Mouse (Mus musculus): ENCODE measurements at regions not wholly inside any gene's neighbourhood (a gene's known extent, or its start where the extent isn't known, plus 50 kb on each side); places are given as distances from the start of the nearest gene placed in this dataset.
"Not testable (repeated sequence)": the region's sequence is repeated elsewhere in the genome, so short reads cannot be mapped to it uniquely, and the experiment has no call there.

DNA sequence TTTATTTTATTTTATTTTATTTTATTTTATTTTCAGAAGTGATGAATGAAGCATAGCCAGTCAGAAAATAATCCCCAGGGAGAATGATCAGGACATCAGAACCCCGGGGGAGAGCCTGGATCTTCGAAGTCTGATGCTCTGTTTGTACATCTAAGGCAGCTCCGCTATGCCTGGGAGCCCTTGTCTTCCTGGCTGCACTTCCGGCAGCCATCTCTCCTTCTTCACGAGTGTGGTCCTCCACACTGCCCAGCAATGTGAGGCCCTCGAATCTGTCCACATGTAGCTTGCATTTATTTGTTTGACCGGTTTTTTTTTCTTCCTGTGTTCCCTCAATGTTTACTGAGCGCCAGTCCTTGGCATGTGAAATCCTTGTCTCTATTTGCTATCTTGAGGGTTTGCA, 95.9 kb downstream of the Vcpkmt start:
- DNase-seq (ENCODE audit: low read depth, low spot score): no peak

DNA sequence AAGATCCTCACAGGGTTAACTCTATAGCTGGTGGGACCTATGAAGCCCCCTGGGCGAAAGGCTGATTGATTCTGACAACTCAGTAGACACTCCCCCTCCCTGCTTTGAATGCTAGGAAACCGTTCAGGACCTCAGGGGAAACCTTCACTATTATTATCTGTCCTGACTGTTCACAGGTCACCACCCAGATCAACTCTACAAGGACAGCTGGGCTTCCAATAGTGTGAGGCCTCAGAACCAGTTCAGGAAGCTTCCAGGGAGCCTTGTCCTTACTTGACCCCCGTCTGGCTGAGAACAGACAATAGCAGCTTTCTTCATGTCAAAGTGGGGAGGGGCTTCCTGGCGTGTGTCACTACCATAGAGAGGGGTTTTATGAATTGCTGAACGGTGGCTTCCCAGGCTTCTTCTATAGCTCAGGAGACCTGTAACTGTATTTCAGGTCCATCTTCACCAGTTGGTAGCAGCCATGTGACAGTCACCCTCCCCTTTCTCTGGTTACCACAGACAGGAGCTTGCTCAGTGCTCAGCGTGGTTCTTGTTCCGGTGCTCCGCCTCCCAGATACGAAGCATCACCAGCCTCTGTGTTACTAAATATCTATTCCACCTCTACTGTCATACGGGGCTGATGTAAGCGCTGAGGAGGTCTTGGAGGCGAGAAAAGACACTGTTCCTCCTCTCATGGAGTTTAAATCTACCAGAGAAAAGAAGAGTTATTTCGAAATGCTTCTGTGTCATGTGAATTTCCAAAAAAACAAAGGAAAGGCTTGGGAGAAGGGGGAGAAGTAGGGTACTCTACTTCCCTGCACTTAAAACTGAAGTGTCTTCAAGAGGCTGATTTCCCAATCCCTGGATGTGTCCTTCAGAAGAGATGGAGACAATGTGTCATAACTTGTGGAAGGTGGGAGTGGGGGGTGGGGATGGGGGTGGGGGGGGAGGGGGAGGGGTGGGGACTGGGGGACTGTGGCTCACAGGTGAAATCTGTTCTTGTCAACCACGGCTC, 96.9 kb downstream of the Vcpkmt start:
- DNase-seq (ENCODE audit: low read depth, low spot score): no peak

- DNase-seq (ENCODE audit: low read depth, low spot score): no peak
These were observed 101.4 kb downstream of the Vcpkmt start for GRCm38 (mm10) chr12:69481420-69481819.

GRCm38 (mm10) chr12:69476631-69477091, 104.4 kb upstream of the Gm9887 start:
- no peak for DNase-seq (ENCODE audit: low read depth, low spot score)

DNA sequence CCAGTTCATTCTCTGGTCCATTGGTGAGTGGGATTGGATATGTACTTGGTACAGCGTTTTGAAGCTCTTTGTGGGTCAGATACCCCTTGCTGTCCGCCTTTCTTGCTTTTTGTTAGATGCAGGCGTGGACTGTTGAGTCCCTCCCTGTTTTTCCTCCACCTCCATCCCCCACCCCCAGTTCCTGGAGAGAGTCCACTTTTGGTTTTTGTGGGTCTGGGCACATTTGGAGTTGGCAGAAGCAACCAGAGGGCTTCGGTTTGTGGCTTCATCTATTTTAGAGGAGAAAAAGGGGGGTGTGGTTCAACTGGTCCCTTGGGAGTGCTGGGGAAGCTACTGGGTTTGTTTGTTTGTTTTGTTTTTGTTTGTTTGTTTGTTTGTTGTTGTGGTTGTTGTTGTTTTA, 103.9 kb upstream of the Gm9887 start:
- DNase-seq (ENCODE audit: low read depth, low spot score): no peak

- DNase-seq (ENCODE audit: low read depth, low spot score): no peak
These were observed 102.8 kb upstream of the Gm9887 start for GRCm38 (mm10) chr12:69474916-69475661.

- DNase-seq (ENCODE audit: low read depth, low spot score): no peak
These were observed 102.1 kb upstream of the Gm9887 start for GRCm38 (mm10) chr12:69474141-69474915.

DNA sequence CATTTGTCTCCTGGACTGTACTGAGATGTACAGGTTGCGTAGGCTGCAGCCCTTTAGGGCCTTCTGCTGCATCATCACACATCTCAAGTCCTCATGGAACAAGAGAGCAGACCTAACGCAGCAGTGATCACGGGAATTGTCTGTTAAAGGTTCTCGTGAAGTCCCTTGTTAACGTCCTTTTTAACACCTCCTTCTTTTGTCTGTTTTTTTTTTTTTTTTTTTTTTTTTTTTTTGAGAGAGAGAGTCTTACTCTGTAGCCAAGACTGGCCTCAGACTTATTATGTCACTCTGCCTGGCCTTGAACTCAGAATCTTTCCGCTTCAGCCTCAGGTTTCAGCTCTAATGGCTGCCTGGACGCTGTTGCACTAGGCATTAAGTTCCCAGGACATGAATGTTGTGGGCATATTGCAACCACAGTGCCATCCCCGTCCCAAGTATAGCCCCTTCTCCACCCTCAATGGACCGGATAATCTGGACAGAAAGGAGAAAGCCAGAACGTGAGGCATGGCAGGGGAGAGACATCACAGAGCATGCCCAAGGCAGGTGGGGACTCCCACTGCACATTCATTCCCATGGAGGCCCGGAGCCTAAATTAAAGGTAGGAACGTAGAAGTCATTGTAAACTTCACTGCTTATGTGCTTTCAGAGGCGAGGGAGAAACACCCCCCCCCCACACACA, 101.3 kb upstream of the Gm9887 start:
- no peak for DNase-seq (ENCODE audit: low read depth, low spot score)

DNA sequence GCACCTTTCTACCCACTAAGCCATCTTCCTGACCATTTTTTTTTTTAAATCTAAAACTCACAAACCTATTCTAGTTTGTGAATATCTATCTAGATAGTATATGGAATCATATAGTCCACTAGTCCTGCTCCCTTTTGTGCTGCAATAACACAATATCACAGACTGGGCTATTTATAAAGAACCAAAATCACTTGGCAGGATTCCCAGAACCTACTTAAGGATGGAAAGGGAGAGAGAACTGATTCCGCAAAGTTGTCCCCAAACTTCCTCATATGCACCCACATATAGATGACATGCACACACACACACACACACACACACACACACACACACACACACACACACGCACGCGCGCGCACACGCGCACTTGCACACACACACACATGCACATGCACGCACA, 100.7 kb upstream of the Gm9887 start:
- DNase-seq (ENCODE audit: low read depth, low spot score): no peak

GRCm38 (mm10) chr12:69471876-69472275, 99.6 kb upstream of the Gm9887 start:
- no peak for DNase-seq (ENCODE audit: low read depth, low spot score)

- DNase-seq (ENCODE audit: low read depth, low spot score): no peak
These were observed 96.7 kb upstream of the Gm9887 start for GRCm38 (mm10) chr12:69469004-69469403.

DNA sequence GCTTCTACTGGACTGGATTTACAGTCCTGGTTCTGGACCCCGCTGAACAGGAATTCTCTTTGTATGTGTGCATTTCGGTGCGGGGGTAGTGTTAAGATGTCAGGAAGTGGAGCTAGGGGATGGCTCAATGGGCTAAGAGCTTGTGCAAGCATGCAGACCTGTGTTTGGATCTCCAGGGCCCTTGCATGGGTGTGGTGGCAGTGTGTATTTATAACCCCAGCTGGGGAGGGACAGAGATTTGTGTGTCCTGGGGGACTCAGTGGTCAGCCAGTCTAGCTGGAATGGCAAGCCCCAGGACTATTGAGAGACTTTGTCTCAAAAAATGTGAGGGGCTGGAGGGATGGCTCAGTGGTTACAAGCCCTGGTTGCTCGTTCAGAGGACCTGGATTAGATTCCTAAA, 95.1 kb upstream of the Gm9887 start:
- DNase-seq (ENCODE audit: low read depth, low spot score): no peak

DNA sequence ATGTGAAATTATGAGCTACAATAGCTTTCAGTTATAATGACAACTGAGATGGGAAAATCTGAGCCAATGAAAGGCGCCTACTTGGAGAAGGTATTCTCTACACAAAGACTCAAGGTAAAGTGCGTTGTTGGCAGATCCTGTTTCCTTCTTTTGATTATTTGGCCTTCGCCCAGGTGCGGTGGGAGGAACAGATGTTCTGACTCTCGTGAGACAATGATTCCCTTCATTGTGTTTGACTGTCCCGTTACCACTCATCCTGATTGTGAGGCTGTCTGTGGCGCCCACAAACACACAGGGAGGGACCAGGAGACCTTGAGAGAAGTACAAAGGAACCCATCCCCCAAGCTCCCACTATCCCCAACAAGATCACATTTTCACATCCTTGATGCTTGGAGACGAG, 92.6 kb upstream of the Gm9887 start:
- no peak for DNase-seq (ENCODE audit: low read depth, low spot score)

DNA sequence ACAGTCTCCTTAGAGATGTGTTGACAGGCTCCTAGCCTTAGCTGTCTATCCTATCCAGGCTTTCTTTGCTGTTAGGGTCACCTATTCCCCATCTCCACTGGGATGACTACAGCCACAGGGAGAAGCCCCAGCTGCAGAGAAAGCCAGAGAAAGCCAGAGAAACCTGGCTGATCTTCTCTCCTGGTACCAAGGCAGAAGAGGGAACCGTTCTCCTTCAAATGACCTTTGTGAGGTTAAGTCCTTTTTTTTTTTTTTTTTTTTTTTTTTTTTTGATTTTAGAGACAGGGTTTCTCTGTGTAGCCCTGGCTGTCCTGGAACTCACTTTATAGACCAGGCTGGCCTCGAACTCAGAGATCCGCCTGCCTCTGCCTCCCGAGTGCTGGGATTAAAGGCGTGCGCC, 91.1 kb upstream of the Gm9887 start:
- DNase-seq (ENCODE audit: low read depth, low spot score): not testable (repeated sequence)

GRCm38 (mm10) chr12:69461888-69462840, 89.9 kb upstream of the Gm9887 start:
- DNase-seq (ENCODE audit: low read depth, low spot score): no peak

DNA sequence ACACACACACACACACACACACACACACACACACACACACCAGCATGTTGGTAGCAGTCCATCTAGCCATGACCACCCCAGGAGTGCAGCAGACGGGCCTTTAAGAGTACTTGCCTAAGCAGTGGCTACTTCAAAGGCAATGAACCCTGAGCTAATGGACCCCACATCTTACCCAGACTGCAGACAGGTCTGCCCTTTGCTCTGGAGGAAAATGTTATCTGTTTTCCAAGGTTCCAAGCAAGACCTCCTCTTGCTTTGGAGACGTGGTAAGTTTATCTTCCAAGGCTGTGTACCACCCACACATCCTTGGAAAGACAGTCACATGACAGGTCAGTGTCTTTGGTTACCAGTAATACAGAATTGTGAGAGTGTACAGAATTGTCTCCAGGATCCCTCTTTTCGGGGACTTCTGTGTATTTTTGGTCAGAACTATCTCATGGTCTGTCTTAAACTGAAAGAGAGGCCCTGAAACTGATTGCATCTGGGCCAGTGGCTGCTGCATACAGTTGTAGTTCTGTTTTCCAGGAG, 88.4 kb upstream of the Gm9887 start:
- DNase-seq (ENCODE audit: low read depth, low spot score): no peak

- DNase-seq (ENCODE audit: low read depth, low spot score): no peak
These were observed 86.0 kb upstream of the Gm9887 start for GRCm38 (mm10) chr12:69458170-69458841.

- DNase-seq (ENCODE audit: low read depth, low spot score): no peak
These were observed 84.5 kb upstream of the Gm9887 start for GRCm38 (mm10) chr12:69456746-69457145.

GRCm38 (mm10) chr12:69456116-69456515, 83.9 kb upstream of the Gm9887 start:
- no peak for DNase-seq (ENCODE audit: low read depth, low spot score)

Measured in brain, embryonic 18.5 days (tissue).